Mouse (Mus musculus): ENCODE data around the gene Tlr11.

The Tlr11 gene

GRCm38 (mm10) chr14:50357593-50357992 lies at the start of gene Tlr11:
Tlr11 (plus strand) TSS chr14:50357914.
- no peak for DNase-seq (ENCODE audit: low read depth, low spot score)

GRCm38 (mm10) chr14:50326661-50327060 lies 31.1 kb upstream of the Tlr11 start, which contains the start of gene Olfr734:
Olfr734 (minus strand) TSS chr14:50326761.
- no peak for DNase-seq (ENCODE audit: low read depth, low spot score)

GRCm38 (mm10) chr14:50348796-50349195 lies 8.9 kb upstream of the Tlr11 start, which contains the start of gene Olfr735:
Olfr735 (minus strand) TSS chr14:50348872.
- DNase-seq (ENCODE audit: low read depth, low spot score), result no peak

GRCm38 (mm10) chr14:50352438-50352837 lies 5.3 kb upstream of the Tlr11 start:
- no peak for DNase-seq (ENCODE audit: low read depth, low spot score)

GRCm38 (mm10) chr14:50356725-50357124 lies 989 bp upstream of the Tlr11 start:
- no peak for DNase-seq (ENCODE audit: low read depth, low spot score)

GRCm38 (mm10) chr14:50360480-50360879 lies 2.8 kb downstream of the Tlr11 start:
- no peak for DNase-seq (ENCODE audit: low read depth, low spot score)

GRCm38 (mm10) chr14:50363561-50363960 lies 5.8 kb downstream of the Tlr11 start:
- no peak for DNase-seq (ENCODE audit: low read depth, low spot score)

- no peak for DNase-seq (ENCODE audit: low read depth, low spot score)
Measured at GRCm38 (mm10) chr14:50380863-50381262, 23.1 kb downstream of the Tlr11 start, which contains the start of gene Olfr736. Olfr736 (plus strand) TSS chr14:50381163.

GRCm38 (mm10) chr14:50407268-50407667 lies 49.6 kb downstream of the Tlr11 start, which contains the start of gene Olfr738:
Olfr738 (plus strand) TSS chr14:50407568.
- no peak for DNase-seq (ENCODE audit: low read depth, low spot score)
